Mouse (Mus musculus) olfactory bulb, adult 2 months (tissue): ENCODE results near the gene Rgl1.

Source experiments
- CTCF ChIP-seq: fragments of 200-500 bp; IDR thresholded peaks from 2 replicates; pipeline ENCODE4 v1.5.1; 2012; ENCODE audit warnings: low read depth, mild to moderate bottlenecking, low read length, moderate library complexity; ENCODE audit not compliant: insufficient read depth
- POLR2A ChIP-seq: fragments of 200-500 bp; IDR thresholded peaks from 2 replicates; pipeline ENCODE4 v1.6.1; 2012; ENCODE audit warnings: mild to moderate bottlenecking, low read depth, low read length, moderate library complexity; ENCODE audit not compliant: insufficient read depth

- TF ChIP-seq CTCF (no peak), POLR2A (no peak)
Measured at GRCm38 (mm10) chr1:152555944-152556573, 210.1 kb downstream of the Rgl1 start.
